25 mouse cellular contexts compared by ENCODE assay signal in genomic region chr7:111189731-111190130, GRCm38 (mm10).
"Had no signal": no experiment of that assay in that cellular context is flagged by ENCODE, and none has a peak within 500 bp of the region (broad histone marks: within the 10 kb centered on the region; RNA-seq: fewer than 3 reads in every experiment).

No protein-coding gene starts in this region.

- ATAC-seq: hindbrain, embryonic 16.5 days; inflammation-experienced regulatory T-cells, adult 6 months; intestine, embryonic 15.5 days; intestine, postnatal 0 days; liver, embryonic 12.5 days had no signal

- H3K9ac ChIP-seq: heart, embryonic 13.5 days; heart, embryonic 15.5 days; hindbrain, embryonic 14.5 days; intestine, embryonic 15.5 days; limb, embryonic 12.5 days; limb, embryonic 15.5 days; liver, embryonic 12.5 days; liver, embryonic 14.5 days had no signal

- DNase-seq: gastrocnemius, postnatal 14 days; gastrocnemius, postnatal 36 days; heart, adult 2 months; heart, postnatal 14 days; heart, postnatal 36 days; kidney, adult 18-20 months; kidney, adult 8-10 months; kidney, postnatal 25 days; kidney, postnatal 4 days; layer of hippocampus, adult 9-11 months; layer of hippocampus, postnatal 36 days; left cerebral cortex, postnatal 4 days had no signal

- H3K27me3 ChIP-seq: heart, embryonic 13.5 days; heart, embryonic 15.5 days; intestine, embryonic 15.5 days; limb, embryonic 12.5 days; limb, embryonic 15.5 days had no signal

- H3K36me3 ChIP-seq: heart, embryonic 13.5 days; heart, embryonic 15.5 days; intestine, embryonic 15.5 days; limb, embryonic 12.5 days; limb, embryonic 15.5 days; liver, embryonic 12.5 days had no signal

- H3K4me2 ChIP-seq: heart, embryonic 11.5 days; heart, embryonic 13.5 days; heart, embryonic 15.5 days; hindbrain, embryonic 14.5 days; intestine, embryonic 15.5 days; limb, embryonic 12.5 days; limb, embryonic 15.5 days; liver, embryonic 12.5 days had no signal

- H3K27ac ChIP-seq: heart, adult 2 months; heart, embryonic 13.5 days; heart, embryonic 15.5 days; hindbrain, embryonic 14.5 days; intestine, embryonic 15.5 days; layer of hippocampus, adult 2 months; limb, embryonic 12.5 days; limb, embryonic 15.5 days; liver, embryonic 12.5 days; liver, embryonic 14.5 days had no signal

- H3K4me1 ChIP-seq: intestine, embryonic 15.5 days; liver, embryonic 12.5 days had no signal

- H3K4me3 ChIP-seq: heart, adult 2 months; heart, embryonic 13.5 days; heart, embryonic 15.5 days; intestine, embryonic 15.5 days; layer of hippocampus, adult 2 months; limb, embryonic 12.5 days; limb, embryonic 15.5 days; liver, embryonic 12.5 days had no signal

- H3K9me3 ChIP-seq: heart, embryonic 13.5 days; heart, embryonic 15.5 days; intestine, embryonic 15.5 days; limb, embryonic 12.5 days; limb, embryonic 15.5 days; liver, embryonic 12.5 days had no signal
